Mouse (Mus musculus): ENCODE results near the gene Smco4. TPM values are rescaled to one million over a fixed set of nuclear protein-coding genes. Genes with fewer than 3 reads are reported as not detected.
A peak's percentile ranks its signal among the peaks of the same experiment; 100 is the strongest.

Smco4 gene
- total and polyA plus RNA-seq, 3 experiments: 26.9 to 65.6 (median 49.6) TPM

DNA sequence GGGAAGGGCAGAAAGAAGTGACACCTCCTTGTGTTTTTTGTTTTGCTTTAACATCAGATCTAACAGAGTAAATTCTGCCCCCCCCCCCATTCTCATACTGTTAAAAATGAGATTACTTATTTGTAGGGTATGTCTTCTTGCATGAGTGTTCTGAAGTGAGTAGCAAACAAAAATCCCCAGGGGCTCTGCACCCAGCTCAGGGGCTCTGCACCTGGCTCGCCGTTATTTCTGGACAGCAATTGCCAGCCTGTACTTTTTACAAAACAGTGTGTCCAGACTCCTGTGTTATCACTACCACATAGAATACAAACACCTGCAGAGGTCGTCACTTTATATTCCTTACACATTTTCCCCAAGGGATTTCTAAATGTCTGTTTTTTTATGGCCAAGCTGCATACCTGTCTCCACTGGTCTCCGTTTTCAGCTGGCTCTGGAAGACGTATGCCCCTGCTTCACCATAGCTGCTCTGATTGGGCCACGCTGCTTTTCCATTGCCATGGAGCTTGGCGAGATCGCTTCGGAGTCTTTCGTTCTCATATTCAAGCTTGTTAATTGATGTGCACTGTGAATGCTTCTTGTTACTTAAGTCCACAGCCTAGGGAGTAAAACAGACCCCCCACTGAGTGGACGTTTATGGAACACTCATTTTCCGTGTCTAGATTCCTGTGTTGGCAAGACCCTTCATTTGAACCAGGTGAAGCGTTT, 81.7 kb downstream of the Smco4 start:
- Histone ChIP-seq H3K27me3 (replicated peaks) (no peaks in the 10 kb centered on the region), H3K4me1 (ENCODE audit: control insufficient read depth in 1 of 2, insufficient read depth in 2 of 2) (peaks cover 9 to 55% of the 10 kb centered on the region in 2 experiments), H3K36me3 (replicated peaks in 1 of 2; ENCODE audit: control insufficient read depth in 1 of 2, insufficient read depth in 1 of 2, low read length in 1 of 2) (no peaks in the 10 kb centered on the region), H3K4me3 (replicated peaks in 1 of 3; ENCODE audit: low read depth in 2 of 3, low read length in 2 of 3, poor library complexity in 1 of 3) (no peak overlapping the region), H3K9me3 (replicated peaks; ENCODE audit: low read length) (peaks cover 2% of the 10 kb centered on the region), H3K79me2 (replicated peaks; ENCODE audit: control insufficient read depth, extremely low read depth, insufficient read depth, poor library complexity, severe bottlenecking) (no peaks in the 10 kb centered on the region), H3K4me2 (ENCODE audit: insufficient read depth, low read depth, poor library complexity, severe bottlenecking) (peak overlapping the region; percentile 2; the same call in 1 of the 2 replicates), H3K27ac (ENCODE audit: insufficient read depth, low read depth) (no peak overlapping the region), H3K9ac (ENCODE audit: insufficient read depth, low read depth) (no peak overlapping the region)
- dilution Hi-C loops (cut with MboI; ENCODE audit: extremely low pct_ligation_motif_present, extremely low pct_unique_long_range_greater_than_20kb, low sequenced_read_pairs): no loop called here
- DNase-seq (ENCODE audit: extremely low read depth): no peak
- in situ Hi-C loops (cut with MboI; ENCODE audit: low pct_ligation_motif_present, low pct_unique_long_range_greater_than_20kb, low sequenced_read_pairs): no loop called here
- TF ChIP-seq UBTF (IDR thresholded peaks at IDR 0.05; ENCODE audit: low read depth, low read length) (no peak), NELFE (IDR thresholded peaks at IDR 0.05; ENCODE audit: low read depth, low read length) (no peak), SIN3A (IDR thresholded peaks at IDR 0.05; ENCODE audit: low read length) (no peak), POLR2A (IDR thresholded peaks at IDR 0.05; ENCODE audit: low read depth, low read length) (no peak), ZC3H11A (IDR thresholded peaks at IDR 0.05; ENCODE audit: low read depth, low read length) (no peak), SMC3 (IDR thresholded peaks at IDR 0.05; ENCODE audit: low read depth, low read length) (no peak), GABPA (IDR thresholded peaks at IDR 0.05; ENCODE audit: insufficient replicate concordance, low read depth, low read length) (no peak), CHD1 (IDR thresholded peaks at IDR 0.05; ENCODE audit: low read depth, low read length) (no peak), JUN (IDR thresholded peaks at IDR 0.05; ENCODE audit: insufficient read depth, low read depth, low read length) (no peak), TCF12 (IDR thresholded peaks at IDR 0.05; ENCODE audit: low read depth, low read length) (peak; percentile 56; the same call in 1 of the 2 replicates), PAX5 (IDR thresholded peaks at IDR 0.05; ENCODE audit: low read length) (no peak), IRF4 (IDR thresholded peaks at IDR 0.05; ENCODE audit: low read depth, low read length) (peak; percentile 45; the same call in 1 of the 2 replicates), BHLHE40 (IDR thresholded peaks at IDR 0.05; ENCODE audit: low read depth, low read length) (no peak), POLR2AphosphoS2 (IDR thresholded peaks at IDR 0.05; ENCODE audit: low read depth, low read length) (no peak), KAT2A (IDR thresholded peaks at IDR 0.05; ENCODE audit: insufficient replicate concordance, low read length) (no peak), ETS1 (conservative IDR thresholded peaks at IDR 0.05; ENCODE audit: low read depth, low read length) (no peak), MXI1 (IDR thresholded peaks at IDR 0.05; ENCODE audit: low read depth, low read length) (no peak), CHD2 (IDR thresholded peaks at IDR 0.05; ENCODE audit: low read length) (no peak), ZMIZ1 (IDR thresholded peaks at IDR 0.05; ENCODE audit: low read depth, low read length) (no peak), CTCF (conservative IDR thresholded peaks at IDR 0.05 in 1 of 2, IDR thresholded peaks at IDR 0.05 in 1 of 2; ENCODE audit: low read depth in 2 of 2, low read length in 2 of 2) (no peak), ZKSCAN1 (IDR thresholded peaks at IDR 0.05; ENCODE audit: borderline replicate concordance, low read depth, low read length) (no peak), ZNF384 (IDR thresholded peaks at IDR 0.05; ENCODE audit: low read depth, low read length) (peak; percentile 27; the same call in 1 of the 2 replicates), TBP (conservative IDR thresholded peaks at IDR 0.05; ENCODE audit: low read depth, low read length) (no peak), E2F4 (IDR thresholded peaks at IDR 0.05; ENCODE audit: insufficient replicate concordance, low read depth, low read length) (no peak)
